Mouse (Mus musculus): ENCODE measurements around the gene Golga5. TPM values are rescaled to one million over a fixed set of nuclear protein-coding genes. Genes with fewer than 3 reads are reported as not detected.
A peak's percentile ranks its signal among the peaks of the same experiment; 100 is the strongest.

The Golga5 gene
- total RNA-seq, 1 experiment: 30.8 TPM

GRCm38 (mm10) chr12:102511363-102511762 is 42.4 kb downstream of the Golga5 start:
- H3K36me3 ChIP-seq (ENCODE audit: control insufficient read depth, insufficient read depth, low read length, poor library complexity, severe bottlenecking): no peaks in the 10 kb centered on the region
- H3K9me3 ChIP-seq (ENCODE audit: control insufficient read depth, insufficient read depth, low read depth, low read length): no peaks in the 10 kb centered on the region
- no peak overlapping the region for H3K27ac ChIP-seq (ENCODE audit: insufficient read depth, low read depth, low read length, poor library complexity, severe bottlenecking)
- DNase-seq (ENCODE audit: low read depth, low spot score): no peak
- peaks cover 0 to 2% of the 10 kb centered on the region in 2 experiments; a peak in 1 of 4 replicates for H3K4me1 ChIP-seq (ENCODE audit: control insufficient read depth in 2 of 2, insufficient read depth in 2 of 2, low read length in 2 of 2, poor library complexity in 1 of 2)
- H3K4me3 ChIP-seq (ENCODE audit: insufficient read depth in 1 of 2, low read depth in 1 of 2, low read length in 2 of 2, poor library complexity in 1 of 2, severe bottlenecking in 1 of 2): no peak overlapping the region
- in situ Hi-C loops (cut with MboI; ENCODE audit: low sequenced_read_pairs in 2 of 2, unreplicated experiment in 2 of 2): loop anchor here in 1 of 2 experiments (25.0 kb wide), 1 partner anchor 226 kb away; the partner anchor contains the start of genes Moap1 and Tmem251
- TF ChIP-seq CHD2 (IDR thresholded peaks at IDR 0.05; ENCODE audit: low read depth, low read length): no peak
- TF ChIP-seq MAFK (IDR thresholded peaks at IDR 0.05; ENCODE audit: insufficient read depth, low read depth, low read length): no peak
- H3K9ac ChIP-seq (ENCODE audit: insufficient read depth, low read depth, low read length, poor library complexity, severe bottlenecking): no peak overlapping the region

- Histone ChIP-seq H3K9ac (ENCODE audit: insufficient read depth, low read depth, low read length, poor library complexity, severe bottlenecking) (no peak overlapping the region), H3K9me3 (ENCODE audit: control insufficient read depth, insufficient read depth, low read depth, low read length) (no peaks in the 10 kb centered on the region), H3K4me3 (ENCODE audit: insufficient read depth in 1 of 2, low read depth in 1 of 2, low read length in 2 of 2, poor library complexity in 1 of 2, severe bottlenecking in 1 of 2) (no peak overlapping the region), H3K4me1 (ENCODE audit: control insufficient read depth in 2 of 2, insufficient read depth in 2 of 2, low read length in 2 of 2, poor library complexity in 1 of 2) (peaks cover 0 to 2% of the 10 kb centered on the region in 2 experiments; a peak in 1 of 4 replicates), H3K36me3 (ENCODE audit: control insufficient read depth, insufficient read depth, low read length, poor library complexity, severe bottlenecking) (no peaks in the 10 kb centered on the region), H3K27ac (ENCODE audit: insufficient read depth, low read depth, low read length, poor library complexity, severe bottlenecking) (no peak overlapping the region)
- no peak for TF ChIP-seq HCFC1 (IDR thresholded peaks at IDR 0.05; ENCODE audit: borderline replicate concordance, insufficient read depth, low read length)
- TF ChIP-seq ZNF384 (IDR thresholded peaks at IDR 0.05; ENCODE audit: low read depth, low read length): no peak
- TF ChIP-seq CHD2 (IDR thresholded peaks at IDR 0.05; ENCODE audit: low read depth, low read length): no peak
- in situ Hi-C loops (cut with MboI; ENCODE audit: low sequenced_read_pairs in 2 of 2, unreplicated experiment in 2 of 2): loop anchor here in 1 of 2 experiments (25.0 kb wide), 1 partner anchor 223 kb away; the partner anchor contains the start of genes Moap1 and Tmem251
- no peak for DNase-seq (ENCODE audit: low read depth, low spot score)
These were observed 45.2 kb downstream of the Golga5 start for GRCm38 (mm10) chr12:102514151-102514550.

- H3K4me3 ChIP-seq (ENCODE audit: insufficient read depth in 1 of 2, low read depth in 1 of 2, low read length in 2 of 2, poor library complexity in 1 of 2, severe bottlenecking in 1 of 2): no peak overlapping the region
- TF ChIP-seq MAFK (IDR thresholded peaks at IDR 0.05; ENCODE audit: insufficient read depth, low read depth, low read length) (no peak), ZC3H11A (IDR thresholded peaks at IDR 0.05; ENCODE audit: borderline replicate concordance, low read depth, low read length) (no peak), CHD2 (IDR thresholded peaks at IDR 0.05; ENCODE audit: low read depth, low read length) (no peak), ZNF384 (IDR thresholded peaks at IDR 0.05; ENCODE audit: low read depth, low read length) (no peak), HCFC1 (IDR thresholded peaks at IDR 0.05; ENCODE audit: borderline replicate concordance, insufficient read depth, low read length) (no peak)
- in situ Hi-C loops (cut with MboI; ENCODE audit: low sequenced_read_pairs in 2 of 2, unreplicated experiment in 2 of 2): loop anchor here in 1 of 2 experiments (25.0 kb wide), 1 partner anchor 223 kb away; the partner anchor contains the start of genes Moap1 and Tmem251
- H3K9me3 ChIP-seq (ENCODE audit: control insufficient read depth, insufficient read depth, low read depth, low read length): no peaks in the 10 kb centered on the region
- no peak overlapping the region for H3K9ac ChIP-seq (ENCODE audit: insufficient read depth, low read depth, low read length, poor library complexity, severe bottlenecking)
- no peak overlapping the region for H3K27ac ChIP-seq (ENCODE audit: insufficient read depth, low read depth, low read length, poor library complexity, severe bottlenecking)
- DNase-seq (ENCODE audit: low read depth, low spot score): peak; percentile 59
- H3K4me1 ChIP-seq (ENCODE audit: control insufficient read depth in 2 of 2, insufficient read depth in 2 of 2, low read length in 2 of 2, poor library complexity in 1 of 2): peaks cover 0 to 2% of the 10 kb centered on the region in 2 experiments; a peak in 1 of 4 replicates
- H3K36me3 ChIP-seq (ENCODE audit: control insufficient read depth, insufficient read depth, low read length, poor library complexity, severe bottlenecking): no peaks in the 10 kb centered on the region
These were observed 45.8 kb downstream of the Golga5 start for GRCm38 (mm10) chr12:102514751-102515150.

GRCm38 (mm10) chr12:102516151-102516550 is 47.2 kb downstream of the Golga5 start:
- no peak for DNase-seq (ENCODE audit: low read depth, low spot score)
- H3K9ac ChIP-seq (ENCODE audit: insufficient read depth, low read depth, low read length, poor library complexity, severe bottlenecking): no peak overlapping the region
- TF ChIP-seq HCFC1 (IDR thresholded peaks at IDR 0.05; ENCODE audit: borderline replicate concordance, insufficient read depth, low read length) (no peak), ZC3H11A (IDR thresholded peaks at IDR 0.05; ENCODE audit: borderline replicate concordance, low read depth, low read length) (no peak), MAFK (IDR thresholded peaks at IDR 0.05; ENCODE audit: insufficient read depth, low read depth, low read length) (no peak), ZNF384 (IDR thresholded peaks at IDR 0.05; ENCODE audit: low read depth, low read length) (no peak), CHD2 (IDR thresholded peaks at IDR 0.05; ENCODE audit: low read depth, low read length) (no peak)
- no peaks in the 10 kb centered on the region for H3K36me3 ChIP-seq (ENCODE audit: control insufficient read depth, insufficient read depth, low read length, poor library complexity, severe bottlenecking)
- H3K9me3 ChIP-seq (ENCODE audit: control insufficient read depth, insufficient read depth, low read depth, low read length): no peaks in the 10 kb centered on the region
- H3K4me3 ChIP-seq (ENCODE audit: insufficient read depth in 1 of 2, low read depth in 1 of 2, low read length in 2 of 2, poor library complexity in 1 of 2, severe bottlenecking in 1 of 2): no peak overlapping the region
- no peak overlapping the region for H3K27ac ChIP-seq (ENCODE audit: insufficient read depth, low read depth, low read length, poor library complexity, severe bottlenecking)
- in situ Hi-C loops (cut with MboI; ENCODE audit: low sequenced_read_pairs in 2 of 2, unreplicated experiment in 2 of 2): loop anchor here in 1 of 2 experiments (25.0 kb wide), 1 partner anchor 221 kb away; the partner anchor contains the start of genes Moap1 and Tmem251
- H3K4me1 ChIP-seq (ENCODE audit: control insufficient read depth in 2 of 2, insufficient read depth in 2 of 2, low read length in 2 of 2, poor library complexity in 1 of 2): peaks cover 0 to 2% of the 10 kb centered on the region in 2 experiments; a peak in 1 of 4 replicates

GRCm38 (mm10) chr12:102517647-102518046 is 48.7 kb downstream of the Golga5 start:
- no peak overlapping the region for H3K4me3 ChIP-seq (ENCODE audit: insufficient read depth in 1 of 2, low read depth in 1 of 2, low read length in 2 of 2, poor library complexity in 1 of 2, severe bottlenecking in 1 of 2)
- H3K4me1 ChIP-seq (ENCODE audit: control insufficient read depth in 2 of 2, insufficient read depth in 2 of 2, low read length in 2 of 2, poor library complexity in 1 of 2): no peaks in the 10 kb centered on the region; a peak in 1 of 4 replicates
- TF ChIP-seq MAFK (IDR thresholded peaks at IDR 0.05; ENCODE audit: insufficient read depth, low read depth, low read length): no peak
- TF ChIP-seq ZNF384 (IDR thresholded peaks at IDR 0.05; ENCODE audit: low read depth, low read length): no peak
- TF ChIP-seq CHD2 (IDR thresholded peaks at IDR 0.05; ENCODE audit: low read depth, low read length): no peak
- no peak for TF ChIP-seq ZC3H11A (IDR thresholded peaks at IDR 0.05; ENCODE audit: borderline replicate concordance, low read depth, low read length)
- no peak for TF ChIP-seq HCFC1 (IDR thresholded peaks at IDR 0.05; ENCODE audit: borderline replicate concordance, insufficient read depth, low read length)
- H3K9me3 ChIP-seq (ENCODE audit: control insufficient read depth, insufficient read depth, low read depth, low read length): no peaks in the 10 kb centered on the region
- H3K27ac ChIP-seq (ENCODE audit: insufficient read depth, low read depth, low read length, poor library complexity, severe bottlenecking): no peak overlapping the region
- in situ Hi-C loops (cut with MboI; ENCODE audit: low sequenced_read_pairs in 2 of 2, unreplicated experiment in 2 of 2): loop anchor here in 1 of 2 experiments (25.0 kb wide), 1 partner anchor 220 kb away; the partner anchor contains the start of genes Moap1 and Tmem251
- no peak for DNase-seq (ENCODE audit: low read depth, low spot score)
- H3K9ac ChIP-seq (ENCODE audit: insufficient read depth, low read depth, low read length, poor library complexity, severe bottlenecking): no peak overlapping the region
- no peaks in the 10 kb centered on the region for H3K36me3 ChIP-seq (ENCODE audit: control insufficient read depth, insufficient read depth, low read length, poor library complexity, severe bottlenecking)

Measured in ES-E14 (cell line).